In the genomic region with DNA sequence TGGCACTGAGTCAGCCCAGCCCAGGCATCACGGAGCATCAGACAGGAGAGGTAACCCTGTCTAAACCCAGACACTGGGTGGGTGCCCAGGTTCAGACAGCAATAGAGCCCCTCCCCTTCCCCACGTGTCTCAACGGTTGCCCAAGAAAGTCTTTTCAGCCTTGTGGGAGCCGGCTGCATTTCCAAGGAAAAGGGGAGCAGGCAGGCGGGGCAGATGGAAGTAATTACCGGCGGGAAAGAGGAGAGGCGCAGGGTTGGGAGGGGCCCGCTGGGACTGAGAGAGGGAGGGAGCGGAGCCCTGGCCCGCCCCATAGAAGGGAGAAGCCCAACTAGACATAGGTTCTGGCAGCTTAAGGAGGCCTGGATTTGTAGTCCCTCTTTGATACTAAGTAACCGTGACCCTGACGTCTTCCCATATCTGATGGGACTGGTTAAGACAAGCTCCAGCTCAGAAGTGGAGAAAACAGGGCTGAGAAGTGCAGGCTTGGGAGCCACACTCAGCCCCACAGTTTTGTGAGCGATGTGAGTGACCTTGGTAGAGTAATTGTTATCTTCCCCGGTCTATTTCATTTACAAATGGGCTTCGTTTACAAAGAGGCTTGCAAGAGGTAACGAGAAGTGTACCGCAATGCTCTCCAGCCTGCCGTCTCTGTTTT, we compare ENCODE assay signal across 8 mouse cellular contexts. TPM values are rescaled to one million over a fixed set of nuclear protein-coding genes. Genes with fewer than 3 reads are reported as not detected.
DNase-seq lines count a peak whose midpoint lies in the region; ATAC-seq and TF ChIP-seq lines count a peak whose summit lies in the region.
"Had no signal": no experiment of that assay in that cellular context is flagged by ENCODE, and none has a peak within 500 bp of the region (broad histone marks: within the 10 kb centered on the region; RNA-seq: fewer than 3 reads in every experiment).

No protein-coding gene starts in this region.

- peaks cover 5% of the 10 kb centered on the region for H3K36me3 ChIP-seq in E14TG2a.4 (ENCODE audit: insufficient read depth, low read length)
- no peaks in the 10 kb centered on the region for H3K36me3 ChIP-seq in forebrain, embryonic 14.5 days (ENCODE audit: control insufficient read depth, insufficient read depth, low read length)
- 0 out of 2 replicates have a peak, but pooled peaks cover 3% of the 10 kb centered on the region for H3K36me3 ChIP-seq in lung, embryonic 14.5 days (ENCODE audit: insufficient read depth)

- peak; percentile 73 for DNase-seq in Muller cell, postnatal 12 days (ENCODE audit: inconsistent ontology term)
- peak; percentile 67 for DNase-seq in forebrain, embryonic 14.5 days (ENCODE audit: low spot score)
- DNase-seq in heart, postnatal 4 days: peak; percentile 63
- DNase-seq in lung, embryonic 14.5 days: peak; percentile 72
- DNase-seq in right cerebral cortex, postnatal 4 days: peak; percentile 16
- DNase-seq in thymus, adult 18-20 months: no peak

- peak overlapping the region; percentile 59 for H3K4me3 ChIP-seq in E14TG2a.4 (replicated peaks; ENCODE audit: low read length)
- no peak overlapping the region for H3K4me3 ChIP-seq in forebrain, embryonic 14.5 days (ENCODE audit: low read depth, low read length)
- H3K4me3 ChIP-seq in lung, embryonic 14.5 days (ENCODE audit: low read depth, low read length): no peak overlapping the region
- H3K4me3 ChIP-seq: megakaryocyte, embryonic 14.5 days had no signal

- peaks cover 17% of the 10 kb centered on the region for H3K27me3 ChIP-seq in E14TG2a.4 (ENCODE audit: insufficient read depth, low read length)
- no peaks in the 10 kb centered on the region for H3K27me3 ChIP-seq in forebrain, embryonic 14.5 days (replicated peaks; ENCODE audit: control insufficient read depth, insufficient read depth, low read length)
- no peaks in the 10 kb centered on the region for H3K27me3 ChIP-seq in lung, embryonic 14.5 days (ENCODE audit: insufficient read depth, low read length)
- H3K27me3 ChIP-seq: megakaryocyte, embryonic 14.5 days had no signal

- peak; percentile 33 for ATAC-seq in forebrain, embryonic 14.5 days
- peak; percentile 18; the same call in 1 of the 2 replicates for ATAC-seq in lung, embryonic 14.5 days (ENCODE audit: insufficient read depth)

- peak overlapping the region; percentile 7; the same call in 1 of the 2 replicates for H3K9ac ChIP-seq in forebrain, embryonic 14.5 days (ENCODE audit: low read length)
- H3K9ac ChIP-seq in lung, embryonic 14.5 days: no peak overlapping the region

- no peak overlapping the region for H3K27ac ChIP-seq in forebrain, embryonic 14.5 days (ENCODE audit: low read depth, low read length)
- H3K27ac ChIP-seq in lung, embryonic 14.5 days (ENCODE audit: low read depth): no peak overlapping the region

- H3K4me2 ChIP-seq in forebrain, embryonic 14.5 days (ENCODE audit: low read length): peak overlapping the region; percentile 28
- H3K4me2 ChIP-seq in lung, embryonic 14.5 days: peak overlapping the region; percentile 31; the same call in 1 of the 2 replicates

- 14% methylated on average over 19 of the region's 19 CpGs for WGBS in forebrain, embryonic 14.5 days
- WGBS in lung, embryonic 14.5 days: 25% methylated on average over 19 of the region's 19 CpGs

- peaks cover 3% of the 10 kb centered on the region; the same call in 1 of the 2 replicates for H3K9me3 ChIP-seq in E14TG2a.4 (ENCODE audit: low read length)
- no peaks in the 10 kb centered on the region for H3K9me3 ChIP-seq in forebrain, embryonic 14.5 days (replicated peaks; ENCODE audit: control insufficient read depth, low read length)
- H3K9me3 ChIP-seq in lung, embryonic 14.5 days (ENCODE audit: low read depth, low read length): no peaks in the 10 kb centered on the region
- H3K9me3 ChIP-seq: megakaryocyte, embryonic 14.5 days had no signal

- peaks cover 81% of the 10 kb centered on the region for H3K4me1 ChIP-seq in E14TG2a.4 (replicated peaks; ENCODE audit: low read depth, low read length)
- H3K4me1 ChIP-seq in forebrain, embryonic 14.5 days (ENCODE audit: control insufficient read depth, insufficient read depth, low read length): peaks cover 18% of the 10 kb centered on the region
- peaks cover 39% of the 10 kb centered on the region for H3K4me1 ChIP-seq in lung, embryonic 14.5 days (ENCODE audit: insufficient read depth)

- no peak for TF ChIP-seq CTCF in E14TG2a.4 (conservative IDR thresholded peaks at IDR 0.05; ENCODE audit: low read length)
- TF ChIP-seq CTCF in lung, embryonic 14.5 days (IDR thresholded peaks at IDR 0.05; ENCODE audit: low read depth): no peak

RNA-seq across cellular contexts. Expression of a gene that starts 7.0 kb away (rescaled TPM):
- polyA plus RNA-seq in forebrain, embryonic 14.5 days (2014; fragmentation: Nextera tagmentation; extraction: Ambion mirVana): 10.1 and 12.3 TPM in 2 replicates
- 10 to 100 TPM; 34.4 to 38.0 TPM for total RNA-seq in heart, postnatal 4 days (2021)
- 30.5 and 33.4 TPM in 2 replicates for polyA plus RNA-seq in lung, embryonic 14.5 days (2014; fragmentation: Nextera tagmentation; extraction: Ambion mirVana)

Comparison
In these comparisons a context has a peak if more than half of its experiments do, and no peak if none do; other contexts are left out.
1. DNase-seq: peak in Muller cell, postnatal 12 days (single experiment), forebrain, embryonic 14.5 days (single experiment), heart, postnatal 4 days (single experiment), lung, embryonic 14.5 days (single experiment) and right cerebral cortex, postnatal 4 days (single experiment); none in thymus, adult 18-20 months (0 of 2).